Mouse (Mus musculus): ENCODE measurements around the gene Nfu1. TPM values are rescaled to one million over a fixed set of nuclear protein-coding genes. Genes with fewer than 3 reads are reported as not detected.
"Not testable (repeated sequence)": the region's sequence is repeated elsewhere in the genome, so short reads cannot be mapped to it uniquely, and the experiment has no call there.

Gene Nfu1
- polyA plus RNA-seq, 2 experiments: 47.7 to 51.9 TPM

DNA sequence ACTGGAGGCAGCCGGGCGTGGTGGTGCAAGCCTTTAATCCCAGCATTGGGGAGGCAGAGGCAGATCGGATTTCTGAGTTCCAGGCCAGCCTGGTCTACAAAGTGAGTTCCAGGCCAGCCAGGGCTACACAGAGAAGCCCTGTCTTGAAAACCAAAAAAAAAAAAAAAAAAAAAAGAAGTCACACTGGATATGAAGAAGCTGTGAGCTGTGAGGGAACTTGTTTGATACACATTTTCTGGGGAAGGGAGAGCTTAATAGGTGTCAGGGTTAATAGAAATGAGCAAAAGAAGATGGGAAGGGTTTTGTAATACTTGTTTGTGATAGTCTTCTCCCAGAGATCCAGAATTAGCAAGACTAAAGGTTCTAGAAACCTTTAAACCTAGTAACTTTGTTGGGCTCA is 36.5 kb downstream of the Nfu1 start:
- Histone ChIP-seq H3K36me3 (replicated peaks; ENCODE audit: control insufficient read depth, insufficient read depth, low read depth) (no peaks in the 10 kb centered on the region), H3K27me3 (ENCODE audit: control insufficient read depth, insufficient read depth, low read length) (no peaks in the 10 kb centered on the region), H3K4me3 (ENCODE audit: insufficient read depth in 1 of 2, low read depth in 2 of 2, low read length in 2 of 2) (no peak overlapping the region), H3K4me2 (ENCODE audit: low read depth) (no peak overlapping the region), H3K4me1 (replicated peaks; ENCODE audit: control insufficient read depth in 2 of 2, insufficient read depth in 2 of 2, low read length in 1 of 2) (peaks cover 8 to 15% of the 10 kb centered on the region in 2 experiments), H3K9me3 (ENCODE audit: control insufficient read depth, low read length) (no peaks in the 10 kb centered on the region), H3K9ac (replicated peaks) (no peak overlapping the region), H3K27ac (no peak overlapping the region)
- TF ChIP-seq EP300 (IDR thresholded peaks at IDR 0.05; ENCODE audit: low read depth) (no peak), CTCF (IDR thresholded peaks at IDR 0.05; ENCODE audit: low read depth) (no peak)
- ATAC-seq (ENCODE audit: insufficient read depth): no peak
- no peak for DNase-seq (ENCODE audit: low read depth in 3 of 3, low spot score in 3 of 3)
- WGBS (ENCODE audit: insufficient replicate concordance): 73% methylated on average over 3 of the region's 3 CpGs

DNA sequence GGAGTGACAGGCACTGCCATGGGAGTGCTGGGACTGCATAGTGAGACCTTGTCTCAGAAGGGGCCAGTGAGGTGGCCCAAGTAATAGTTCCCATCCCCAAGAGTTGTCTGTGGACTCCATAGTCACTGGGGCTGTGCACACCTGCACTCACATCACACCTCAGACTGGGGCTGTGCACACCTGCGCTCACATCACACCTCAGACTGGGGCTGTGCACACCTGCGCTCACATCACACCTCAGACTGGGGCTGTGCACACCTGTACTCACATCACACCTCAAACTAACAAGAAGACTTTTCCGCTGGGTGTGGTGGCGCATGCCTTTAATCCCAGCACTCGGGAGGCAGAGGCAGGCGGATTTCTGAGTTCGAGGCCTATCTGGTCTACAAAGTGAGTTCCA is 39.7 kb downstream of the Nfu1 start:
- H3K4me2 ChIP-seq (ENCODE audit: low read depth); H3K9ac ChIP-seq (replicated peaks); H3K36me3 ChIP-seq (replicated peaks; ENCODE audit: control insufficient read depth, insufficient read depth, low read depth); ATAC-seq (ENCODE audit: insufficient read depth); H3K9me3 ChIP-seq (ENCODE audit: control insufficient read depth, low read length); H3K27ac ChIP-seq; H3K4me3 ChIP-seq (ENCODE audit: insufficient read depth in 1 of 2, low read depth in 2 of 2, low read length in 2 of 2); DNase-seq (ENCODE audit: low read depth in 3 of 3, low spot score in 3 of 3); H3K27me3 ChIP-seq (ENCODE audit: control insufficient read depth, insufficient read depth, low read length); H3K4me1 ChIP-seq (replicated peaks; ENCODE audit: control insufficient read depth in 2 of 2, insufficient read depth in 2 of 2, low read length in 1 of 2): not testable (repeated sequence)
- WGBS (ENCODE audit: insufficient replicate concordance): 83% methylated on average over 7 of the region's 7 CpGs

DNA sequence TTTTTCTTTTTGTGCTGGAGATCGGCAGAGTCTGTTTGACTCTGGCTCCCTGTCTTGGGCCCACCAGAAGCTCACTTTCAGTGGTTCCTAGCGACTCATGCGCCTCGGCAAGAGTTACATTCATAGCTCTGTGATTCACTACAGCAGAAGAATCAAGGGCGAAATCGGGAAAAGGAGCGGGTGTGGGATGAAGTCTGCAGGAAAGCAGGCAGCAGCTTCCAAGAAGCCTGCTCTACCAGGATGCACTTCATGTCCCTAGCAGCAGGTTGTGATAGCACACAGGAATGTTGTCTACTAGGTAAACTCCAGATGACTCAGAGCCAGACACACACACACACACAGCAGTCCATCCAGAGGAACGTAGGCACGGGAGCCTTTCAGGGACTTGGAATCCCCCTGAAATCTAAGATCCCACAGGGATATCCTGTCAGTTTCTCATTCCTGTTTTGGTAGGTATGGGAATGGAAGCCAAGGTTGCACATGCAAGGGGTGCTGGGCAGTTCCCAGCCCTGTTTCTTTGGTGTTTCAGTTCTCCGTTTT is 42.9 kb downstream of the Nfu1 start:
- 84% methylated on average over 10 of the region's 10 CpGs for WGBS (ENCODE audit: insufficient replicate concordance)
- Histone ChIP-seq H3K36me3 (replicated peaks; ENCODE audit: control insufficient read depth, insufficient read depth, low read depth) (peaks cover 4% of the 10 kb centered on the region), H3K9me3 (ENCODE audit: control insufficient read depth, low read length) (no peaks in the 10 kb centered on the region)

DNA sequence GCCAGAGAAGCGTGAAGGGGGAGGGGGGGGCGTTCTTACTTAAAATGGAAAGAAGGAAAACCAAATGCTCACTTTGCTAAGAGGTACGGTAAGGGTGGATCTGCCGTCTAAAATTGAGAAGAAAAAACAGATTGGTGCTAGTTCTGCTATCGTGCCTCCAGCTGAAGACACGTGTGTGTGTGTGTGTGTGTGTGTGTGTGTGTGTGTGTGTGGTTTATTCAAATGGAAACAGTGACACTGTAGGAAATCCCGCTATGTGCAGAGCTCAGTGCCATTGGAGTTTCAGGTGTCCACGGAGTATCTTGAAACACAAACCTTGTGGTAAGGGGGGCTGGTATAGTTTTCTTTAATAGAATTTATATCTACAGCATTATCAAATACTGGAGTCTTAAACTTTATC is 45.2 kb downstream of the Nfu1 start:
- H3K4me3 ChIP-seq (ENCODE audit: insufficient read depth in 1 of 2, low read depth in 2 of 2, low read length in 2 of 2): no peak overlapping the region
- ATAC-seq (ENCODE audit: insufficient read depth): no peak
- H3K9me3 ChIP-seq (ENCODE audit: control insufficient read depth, low read length): no peaks in the 10 kb centered on the region
- 80% methylated on average over 8 of the region's 8 CpGs for WGBS (ENCODE audit: insufficient replicate concordance)
- H3K27ac ChIP-seq: no peak overlapping the region
- DNase-seq (ENCODE audit: low read depth in 3 of 3, low spot score in 3 of 3): no peak
- no peak for TF ChIP-seq CTCF (IDR thresholded peaks at IDR 0.05; ENCODE audit: low read depth)
- TF ChIP-seq EP300 (IDR thresholded peaks at IDR 0.05; ENCODE audit: low read depth): no peak
- peaks cover 8% of the 10 kb centered on the region for H3K36me3 ChIP-seq (replicated peaks; ENCODE audit: control insufficient read depth, insufficient read depth, low read depth)
- H3K9ac ChIP-seq (replicated peaks): no peak overlapping the region
- no peaks in the 10 kb centered on the region for H3K27me3 ChIP-seq (ENCODE audit: control insufficient read depth, insufficient read depth, low read length)
- H3K4me1 ChIP-seq (replicated peaks; ENCODE audit: control insufficient read depth in 2 of 2, insufficient read depth in 2 of 2, low read length in 1 of 2): no peaks in the 10 kb centered on the region
- H3K4me2 ChIP-seq (ENCODE audit: low read depth): no peak overlapping the region

More for the DNA sequence above, 42.9 kb downstream of the Nfu1 start:
- Histone ChIP-seq H3K9ac (replicated peaks) (no peak overlapping the region), H3K4me3 (ENCODE audit: insufficient read depth in 1 of 2, low read depth in 2 of 2, low read length in 2 of 2) (no peak overlapping the region), H3K27ac (no peak overlapping the region), H3K4me2 (ENCODE audit: low read depth) (no peak overlapping the region), H3K27me3 (ENCODE audit: control insufficient read depth, insufficient read depth, low read length) (no peaks in the 10 kb centered on the region), H3K4me1 (replicated peaks; ENCODE audit: control insufficient read depth in 2 of 2, insufficient read depth in 2 of 2, low read length in 1 of 2) (no peaks in the 10 kb centered on the region)
- ATAC-seq (ENCODE audit: insufficient read depth) (no peak), DNase-seq (ENCODE audit: low read depth in 3 of 3, low spot score in 3 of 3) (no peak)
- TF ChIP-seq EP300 (IDR thresholded peaks at IDR 0.05; ENCODE audit: low read depth) (no peak), CTCF (IDR thresholded peaks at IDR 0.05; ENCODE audit: low read depth) (no peak)

DNA sequence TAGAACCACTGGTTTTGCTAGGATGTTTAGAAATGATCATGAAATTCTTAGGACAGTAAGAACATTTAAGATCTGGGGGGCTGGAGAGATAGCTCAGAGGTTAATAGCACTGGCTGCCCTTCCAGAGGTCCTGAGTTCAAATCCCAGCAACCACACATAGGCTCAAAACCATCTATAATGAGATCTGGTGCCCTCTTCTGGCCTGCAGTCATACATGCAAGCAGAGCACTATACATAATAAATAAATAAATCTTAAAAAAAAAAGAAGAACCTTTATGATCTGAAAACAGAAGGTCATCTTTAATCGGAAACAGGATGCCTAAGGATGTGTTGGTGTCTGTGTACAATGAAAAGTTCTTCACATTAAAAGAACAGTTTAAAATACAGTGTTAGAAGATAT is 50.7 kb downstream of the Nfu1 start:
- Histone ChIP-seq H3K4me1 (replicated peaks; ENCODE audit: control insufficient read depth in 2 of 2, insufficient read depth in 2 of 2, low read length in 1 of 2) (no peaks in the 10 kb centered on the region), H3K9me3 (ENCODE audit: control insufficient read depth, low read length) (no peaks in the 10 kb centered on the region), H3K27ac (no peak overlapping the region), H3K36me3 (replicated peaks; ENCODE audit: control insufficient read depth, insufficient read depth, low read depth) (peaks cover 14% of the 10 kb centered on the region), H3K4me3 (ENCODE audit: insufficient read depth in 1 of 2, low read depth in 2 of 2, low read length in 2 of 2) (no peak overlapping the region), H3K9ac (replicated peaks) (no peak overlapping the region), H3K27me3 (ENCODE audit: control insufficient read depth, insufficient read depth, low read length) (no peaks in the 10 kb centered on the region), H3K4me2 (ENCODE audit: low read depth) (no peak overlapping the region)
- TF ChIP-seq CTCF (IDR thresholded peaks at IDR 0.05; ENCODE audit: low read depth) (peak; percentile 31; the same call in 1 of the 2 replicates), EP300 (IDR thresholded peaks at IDR 0.05; ENCODE audit: low read depth) (no peak)
- 88% methylated on average over 1 of the region's 1 CpGs for WGBS (ENCODE audit: insufficient replicate concordance)
- no peak for ATAC-seq (ENCODE audit: insufficient read depth)
- no peak for DNase-seq (ENCODE audit: low read depth in 3 of 3, low spot score in 3 of 3)

Data from liver, embryonic 14.5 days (tissue).